Mouse (Mus musculus) heart, postnatal 14 days (tissue): ENCODE data around the gene Htt. TPM values are rescaled to one million over a fixed set of nuclear protein-coding genes. Genes with fewer than 3 reads are reported as not detected.

Experiments
- DNase-seq, 2 experiments: peaks; one replicate each; pipeline ENCODE4 v3.0.0; 2021 to 2022
- intact Hi-C: fragments of 180-260 bp; cut with DNase I; formaldehyde crosslinking; loops from one replicate; pipeline ENCODE4 v1.15.1; 2025
- total RNA-seq, 2 experiments: library from RNA; stranded (reverse); gene quantifications; 2 replicates each; pipeline ENCODE4 v1.2.3; 2021

Gene Htt
- total RNA-seq, 2 experiments from 2014 or later: 13.6 to 14.1 TPM

DNA sequence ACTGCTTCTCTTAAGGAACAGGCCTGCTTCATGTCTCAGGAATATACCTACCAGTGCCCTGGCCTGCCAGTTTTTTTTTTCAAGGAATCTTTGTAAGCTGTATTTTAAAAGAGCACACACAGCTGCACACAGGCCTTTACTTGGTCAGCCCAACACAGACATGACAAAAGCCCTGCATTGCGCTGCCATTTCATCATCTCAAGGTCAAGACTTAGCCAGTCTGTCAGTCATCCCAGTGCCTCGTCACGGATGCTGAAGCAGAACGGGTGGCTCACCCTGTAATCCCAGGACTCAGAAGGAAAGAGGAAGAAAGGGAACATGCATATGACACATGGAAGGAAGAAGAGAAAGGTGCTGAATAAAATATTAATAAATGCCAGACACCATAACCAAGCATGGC is 166.1 kb downstream of the Htt start:
- intact Hi-C loops: no loop called here

DNA sequence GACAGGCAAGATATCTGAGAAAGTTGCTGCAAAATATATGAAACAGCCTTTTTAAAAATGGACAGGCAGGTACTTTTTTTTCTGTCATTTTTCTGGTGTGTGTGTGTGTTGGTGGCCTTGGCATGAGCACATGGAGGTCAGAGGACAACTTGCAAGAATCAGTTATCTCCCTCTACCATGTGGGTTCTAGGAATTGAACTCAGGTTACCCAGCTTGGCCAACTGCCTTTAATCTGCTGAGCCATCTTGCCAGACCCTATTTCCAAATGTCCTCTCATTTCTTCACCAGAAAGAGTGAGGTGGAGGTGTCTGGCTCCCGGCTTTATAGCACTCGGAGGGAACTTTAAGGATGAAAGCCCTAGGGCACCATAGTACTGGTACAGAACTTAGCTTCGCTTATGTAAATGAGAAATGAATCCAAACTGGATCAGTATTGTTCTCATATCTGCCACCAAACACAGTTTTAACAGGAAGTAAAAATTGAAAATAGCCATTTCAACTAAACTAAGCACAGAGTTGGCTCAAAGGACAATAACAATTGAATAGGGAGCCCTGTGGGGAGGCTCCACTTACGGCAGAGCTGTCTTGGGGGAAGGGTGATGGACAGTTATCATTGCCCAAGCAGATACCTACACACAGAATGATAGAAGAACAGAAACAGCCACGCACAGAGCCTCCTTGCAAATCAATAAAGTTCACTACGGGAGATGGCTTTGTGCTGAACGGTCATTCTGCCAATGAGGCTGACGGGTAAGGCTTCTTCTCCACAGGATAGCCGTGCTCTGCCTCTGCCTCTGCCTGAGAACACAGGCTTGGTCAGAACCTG is 168.8 kb downstream of the Htt start:
- intact Hi-C loops: no loop called here
- DNase-seq: no peak

More for the DNA sequence above, 166.1 kb downstream of the Htt start:
- no peak for DNase-seq

DNA sequence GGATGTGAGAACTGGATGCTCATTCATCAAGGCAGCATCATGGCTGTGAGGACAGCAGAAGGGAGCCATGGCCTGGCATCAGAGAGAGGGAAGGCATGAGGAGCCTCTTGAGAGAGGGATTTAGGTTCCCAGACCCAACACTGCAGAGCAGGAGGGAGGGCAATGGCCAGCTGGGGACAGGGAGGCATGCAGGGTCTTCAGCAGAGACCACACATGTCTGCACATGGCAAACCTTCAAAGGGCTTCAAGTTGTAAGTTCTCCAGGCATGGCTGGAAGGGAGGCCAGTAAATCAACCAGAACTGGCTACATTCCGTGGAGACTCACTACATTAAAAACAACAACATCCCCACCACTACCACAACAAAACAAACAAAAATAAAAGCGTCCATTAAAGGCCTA is 169.6 kb downstream of the Htt start:
- intact Hi-C loops: no loop called here

DNA sequence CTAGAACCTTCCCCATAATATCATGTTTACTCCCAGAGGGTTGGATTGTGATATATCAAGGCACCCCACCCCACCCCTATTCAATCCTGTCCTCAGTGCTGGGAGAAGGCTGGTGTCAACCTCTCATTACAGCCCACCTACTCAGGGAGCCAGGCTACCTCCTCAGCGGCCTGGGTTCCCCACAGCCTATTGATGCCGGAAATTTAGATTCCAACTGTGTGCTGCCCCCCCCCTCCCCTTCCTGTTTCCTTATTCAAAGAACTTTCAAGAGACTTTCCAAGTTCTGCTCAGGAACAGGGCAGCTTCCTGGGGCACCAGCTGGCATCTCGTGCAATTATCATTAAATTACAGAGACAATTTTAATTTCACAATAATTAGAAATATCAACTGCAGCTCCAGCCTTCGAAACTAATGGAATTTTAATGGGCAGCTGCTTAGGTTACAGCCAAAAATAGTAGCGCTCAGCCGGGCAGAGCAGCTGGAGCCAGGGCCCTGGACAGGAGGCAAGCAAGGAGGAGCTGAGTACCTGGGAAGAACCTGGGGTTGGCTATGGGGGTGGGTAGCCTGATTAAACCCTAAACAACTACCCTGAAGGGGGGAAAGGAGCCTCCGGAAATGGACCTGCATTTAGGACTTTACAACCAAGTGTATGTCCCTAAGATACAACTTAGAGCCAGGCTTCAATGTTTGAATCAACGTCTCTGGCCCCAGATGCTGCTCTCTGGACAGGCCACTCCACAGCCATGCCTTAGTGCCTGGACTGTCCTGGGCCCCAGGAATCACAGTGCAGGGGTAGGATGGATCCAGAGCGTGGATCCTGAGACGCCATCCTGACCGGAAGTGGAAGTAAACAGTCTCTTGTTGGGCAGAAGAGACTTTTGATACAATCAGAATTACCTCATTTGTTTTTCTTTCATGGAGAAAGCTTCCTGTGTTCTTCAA is 170.2 kb downstream of the Htt start:
- no peak for DNase-seq
- intact Hi-C loops: no loop called here

More for the DNA sequence above, 169.6 kb downstream of the Htt start:
- no peak for DNase-seq

DNA sequence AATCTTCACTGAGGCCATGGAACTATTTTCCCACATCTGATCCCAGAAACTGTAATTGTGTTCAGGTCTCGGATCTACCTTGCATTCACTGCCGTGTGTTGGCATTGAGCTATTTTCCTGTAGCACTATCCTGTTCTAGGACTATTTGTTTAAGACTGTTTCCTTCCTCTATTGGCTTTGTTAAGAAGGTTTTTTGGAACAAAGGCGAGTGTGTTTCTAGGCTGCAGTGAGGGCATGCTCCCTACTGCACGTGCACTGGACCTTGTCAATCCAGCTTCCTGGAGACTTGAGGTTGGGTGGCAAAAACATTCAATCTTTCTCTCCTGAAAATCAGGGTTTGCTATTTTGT is 170.9 kb downstream of the Htt start:
- intact Hi-C loops: no loop called here
- no peak for DNase-seq

DNA sequence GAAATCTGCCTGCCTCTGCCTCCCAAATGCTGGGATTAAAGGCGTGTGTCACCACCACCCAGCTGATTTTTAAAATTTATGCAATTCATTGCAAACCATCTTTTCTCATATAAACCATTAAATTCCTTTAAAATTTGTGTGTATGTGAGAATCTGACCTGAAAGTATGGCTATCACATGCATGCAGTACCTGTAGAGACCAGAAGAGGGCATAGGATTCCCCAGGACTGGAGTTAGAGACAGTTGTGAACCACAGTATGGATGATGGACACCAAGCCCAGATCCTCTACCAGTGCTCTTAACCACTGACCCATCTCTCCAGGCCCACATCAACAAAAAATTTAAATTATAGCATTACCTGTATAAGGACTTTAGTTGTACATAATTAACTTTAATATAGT is 171.9 kb downstream of the Htt start:
- DNase-seq: no peak
- intact Hi-C loops: no loop called here

DNA sequence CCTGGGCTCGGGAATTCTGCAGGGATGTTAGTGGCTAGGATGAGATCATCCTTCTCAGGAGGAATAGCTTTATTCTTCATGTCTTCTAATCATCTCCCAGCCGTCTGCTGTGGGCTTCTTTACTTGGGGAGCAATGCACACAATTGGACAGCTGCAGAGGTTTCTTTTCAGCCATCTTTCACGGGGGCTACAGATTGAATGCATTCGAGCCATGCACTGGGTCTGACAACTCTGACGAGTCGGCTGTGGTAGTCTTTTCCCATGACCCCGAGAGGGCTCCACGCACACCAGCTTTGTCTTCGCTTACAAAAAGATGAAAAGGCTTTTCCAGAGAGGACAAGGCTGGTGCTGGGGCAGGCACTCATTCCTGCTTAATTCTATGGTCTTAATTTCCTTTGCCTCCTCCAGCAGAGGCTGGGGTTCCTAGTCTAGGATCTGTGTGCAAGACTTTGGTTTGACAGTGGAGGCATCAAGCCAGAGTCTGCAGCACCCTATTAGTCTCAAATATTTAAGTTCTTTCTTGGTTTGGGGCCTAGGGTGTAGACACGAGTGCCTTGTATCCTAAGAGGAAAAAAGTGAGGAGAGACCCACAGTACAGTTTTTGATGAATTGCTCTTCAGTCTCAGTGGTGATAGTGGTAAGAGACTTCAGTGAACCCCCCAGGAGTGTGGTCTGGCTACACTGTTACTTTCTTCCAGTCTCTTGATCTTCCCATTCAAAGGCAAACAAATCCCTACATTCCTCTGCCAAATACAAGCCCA is 180.3 kb downstream of the Htt start:
- no peak for DNase-seq
- intact Hi-C loops: no loop called here

DNA sequence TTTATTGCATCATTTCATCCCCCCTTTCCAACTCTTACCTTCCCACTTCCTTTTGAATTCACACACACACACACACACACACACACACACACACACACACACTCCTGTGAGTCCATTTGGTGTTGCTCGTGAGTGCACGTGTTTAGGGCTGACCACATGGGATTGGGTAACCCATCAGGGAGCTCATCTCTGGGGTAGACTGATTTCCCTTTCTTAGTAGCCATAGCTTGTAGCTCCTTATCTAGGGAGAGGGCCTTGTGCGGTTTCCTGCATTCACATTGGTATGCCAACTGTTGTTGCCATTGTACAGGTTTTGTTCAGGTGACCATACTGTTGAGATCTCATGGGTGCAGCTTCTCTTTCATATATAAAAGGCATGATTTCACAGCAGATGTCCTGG is 181.9 kb downstream of the Htt start:
- DNase-seq: no peak

DNA sequence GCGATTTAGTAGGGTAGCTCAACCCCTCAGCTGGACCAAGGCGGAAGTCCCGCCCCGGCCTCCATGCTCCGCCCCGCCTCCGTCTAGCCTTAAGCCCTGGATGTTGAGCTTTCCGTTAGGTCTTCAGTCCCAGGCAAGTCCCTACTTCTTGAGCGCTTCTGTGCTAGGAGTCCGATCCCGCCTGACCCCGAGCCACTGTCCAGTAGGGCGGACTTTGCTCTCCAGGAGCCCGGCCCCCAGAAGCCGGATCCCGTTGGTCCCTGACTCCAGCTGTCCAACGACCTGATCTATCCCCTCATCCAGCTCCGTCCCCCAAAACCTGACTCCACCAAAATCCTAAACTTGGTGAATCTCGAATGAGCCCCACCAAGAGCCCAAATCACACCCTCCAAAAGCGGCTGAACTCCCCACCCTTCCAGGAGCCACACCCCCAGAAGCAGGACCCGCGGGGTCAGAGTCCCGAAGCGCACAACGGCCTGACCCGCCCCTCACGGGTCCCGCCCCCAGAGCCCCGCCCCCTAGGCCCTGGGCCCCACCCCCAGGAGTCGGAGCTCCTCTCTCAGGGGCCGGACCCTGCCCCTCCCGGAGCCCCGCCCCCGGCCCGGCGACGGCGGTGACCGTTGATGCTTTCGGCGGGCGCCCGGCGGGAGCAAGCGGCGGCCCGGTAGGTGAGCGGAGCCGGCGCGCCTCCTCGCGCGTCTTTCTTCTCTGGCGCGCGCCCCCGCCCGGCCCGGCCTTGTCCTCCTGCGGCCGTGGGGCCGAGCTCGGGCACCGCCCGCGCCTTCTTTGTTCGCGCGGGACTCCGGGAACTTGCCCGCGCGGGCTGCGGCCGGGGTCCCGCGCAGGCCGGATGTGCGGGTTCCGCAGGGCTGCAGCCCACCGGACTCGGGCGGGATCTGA is 187.6 kb downstream of the Htt start, which contains the start of gene Rgs12:
Gene Rgs12, plus strand, starts transcription at position 585 of the 900 bp plus-strand sequence.
- intact Hi-C loops: no loop called here
- peak; percentile 89 to 92 for DNase-seq

More for the DNA sequence above, 181.9 kb downstream of the Htt start:
- intact Hi-C loops: no loop called here

DNA sequence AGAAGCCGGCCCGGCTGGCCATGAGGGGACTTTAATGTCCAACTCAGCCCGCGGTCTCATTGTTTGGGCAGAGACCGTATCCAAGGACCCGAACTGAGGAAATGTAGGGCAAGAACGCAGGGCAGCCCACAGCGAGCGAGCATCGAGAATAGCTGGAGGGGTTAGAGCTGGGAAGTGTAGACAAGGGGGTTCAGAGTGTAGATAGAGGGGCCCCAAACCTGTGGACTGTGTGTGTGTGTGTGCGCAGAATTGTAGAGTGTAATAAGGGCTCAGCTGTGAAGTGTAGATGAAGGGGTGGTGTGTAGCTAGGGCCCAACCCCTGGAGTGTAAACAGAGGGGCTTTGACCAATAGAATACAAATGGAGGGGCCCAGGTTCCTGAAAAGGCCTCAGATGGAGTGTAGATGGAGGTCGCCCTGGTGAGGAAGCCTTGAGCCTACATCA is 188.2 kb downstream of the Htt start:
- intact Hi-C loops: no loop called here
- no peak for DNase-seq

DNA sequence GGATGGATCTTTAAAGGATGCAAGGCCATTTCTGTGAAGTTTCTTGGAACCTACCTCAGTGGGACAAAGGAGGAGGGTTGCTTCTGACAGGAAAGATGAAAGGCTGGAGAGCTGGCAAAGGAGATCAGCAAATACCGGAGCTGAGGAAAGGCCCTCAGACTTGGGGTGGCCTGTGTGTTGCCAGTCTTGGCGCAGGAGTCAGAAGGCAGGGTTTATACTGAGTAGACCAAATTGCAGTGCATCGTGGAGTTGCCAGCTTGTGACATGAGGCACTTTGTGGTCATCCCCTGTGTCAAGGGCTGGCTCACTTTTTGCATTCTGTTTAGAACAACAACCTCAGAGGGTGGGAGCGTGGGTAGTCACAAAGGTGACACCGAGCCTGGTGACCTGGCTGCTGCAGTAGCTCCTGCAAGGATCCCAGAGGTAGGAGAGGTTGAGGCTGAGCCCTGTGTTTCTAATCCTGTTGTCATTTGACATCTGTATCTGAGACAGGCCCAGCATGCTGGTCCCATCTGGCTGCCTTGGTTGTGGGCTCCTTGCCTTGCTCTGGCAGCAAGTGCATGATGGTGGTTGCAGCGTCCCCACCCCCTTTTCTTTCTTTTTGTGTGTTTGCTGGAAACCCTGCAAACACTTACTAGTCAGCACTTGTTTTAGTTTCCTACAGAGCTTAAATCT is 189.1 kb downstream of the Htt start:
- intact Hi-C loops: no loop called here
- DNase-seq: no peak

DNA sequence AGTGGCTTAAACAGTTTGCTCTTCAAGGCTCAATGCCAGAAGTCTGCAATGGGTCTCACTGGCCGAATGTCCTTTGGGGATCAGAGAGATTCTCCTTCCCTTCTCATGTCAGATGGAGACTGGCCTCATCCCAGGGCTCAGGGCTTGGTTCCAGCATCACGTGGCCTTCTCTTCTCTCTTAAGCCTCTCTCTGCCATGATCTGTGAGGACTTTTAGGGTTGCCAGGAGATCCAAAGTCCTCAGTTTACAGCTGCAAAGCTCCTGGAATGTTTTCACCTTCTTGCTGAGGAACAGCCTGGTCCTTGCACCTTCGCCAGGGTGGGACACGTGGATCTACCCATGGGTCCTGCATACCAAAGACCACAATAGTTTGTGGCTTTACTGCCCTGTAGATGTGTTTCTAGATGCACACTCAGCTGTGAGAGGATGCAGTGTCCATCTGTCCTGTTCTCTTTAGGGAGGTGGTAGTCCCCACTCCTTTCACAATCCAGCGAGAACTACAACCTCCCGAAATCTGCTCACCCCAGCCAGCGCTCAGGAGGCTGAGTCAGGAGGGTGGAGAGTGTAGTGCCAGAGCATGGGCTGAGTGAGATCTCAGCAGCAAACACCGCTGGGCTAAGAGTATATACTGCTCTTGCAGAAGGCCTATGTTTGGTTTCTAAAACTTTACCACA is 189.8 kb downstream of the Htt start:
- DNase-seq: peak; percentile 56 to 71
- intact Hi-C loops: no loop called here

DNA sequence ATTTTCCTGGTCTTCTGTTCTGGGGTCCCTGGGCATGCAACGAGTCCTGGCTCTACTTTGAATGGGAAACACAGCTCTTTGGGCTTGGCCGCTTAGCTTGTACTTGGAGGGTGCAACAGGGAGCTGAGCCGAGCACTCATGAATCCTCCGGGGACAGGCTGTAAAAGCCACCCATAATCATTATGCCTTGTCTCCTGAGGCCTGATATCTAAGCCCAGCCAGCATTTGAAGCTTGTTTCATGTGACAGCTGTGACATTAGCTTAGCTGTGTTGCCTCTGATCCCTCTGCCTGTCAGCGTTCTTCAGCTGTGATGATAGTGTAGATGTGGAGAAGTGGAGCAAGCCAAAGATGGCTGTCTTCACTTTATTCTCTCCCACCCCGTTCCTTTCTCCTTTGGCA is 193.0 kb downstream of the Htt start:
- DNase-seq: no peak
- intact Hi-C loops: no loop called here

DNA sequence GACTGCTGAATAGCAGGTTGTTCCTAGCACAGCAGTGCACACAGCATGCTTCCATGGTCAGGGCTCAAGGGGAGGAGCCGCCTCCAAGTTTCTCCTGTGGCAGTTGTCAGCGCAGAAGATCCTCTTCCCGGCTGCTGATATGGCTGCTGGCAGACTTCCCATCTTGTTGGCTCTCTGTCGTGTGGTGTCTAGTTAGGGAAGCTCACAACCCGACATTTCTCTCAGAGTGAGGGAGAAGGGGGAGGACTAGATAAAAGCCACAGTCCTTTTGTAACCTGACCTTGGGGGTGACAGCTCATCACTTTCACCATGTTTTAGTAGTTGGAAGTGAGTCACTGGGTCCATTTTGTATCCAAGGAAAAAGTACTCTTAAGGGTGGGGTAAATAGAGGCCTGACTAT is 194.1 kb downstream of the Htt start:
- peak in 1 of 2 experiments; percentile 34 for DNase-seq
- intact Hi-C loops: no loop called here

DNA sequence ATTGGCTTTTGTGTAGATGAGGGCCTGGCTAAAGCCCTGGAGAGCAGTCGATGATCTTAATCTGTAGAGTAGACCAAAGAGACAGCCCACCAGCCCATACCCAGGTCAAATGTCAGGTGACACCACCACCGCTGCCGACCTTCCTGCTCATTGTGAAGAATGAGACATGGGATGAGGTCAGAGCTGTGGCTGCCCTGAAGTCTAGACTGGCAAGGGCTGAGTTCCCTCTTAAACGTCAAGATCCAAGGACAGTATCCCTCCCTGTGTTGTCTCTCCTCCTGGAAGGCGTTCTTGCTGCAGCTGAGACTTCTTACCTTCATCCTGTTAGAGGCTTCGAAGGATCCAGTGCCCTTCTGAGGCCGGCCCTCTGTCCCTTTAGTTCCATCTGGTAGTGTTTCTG is 194.6 kb downstream of the Htt start:
- no peak for DNase-seq
- intact Hi-C loops: no loop called here

DNA sequence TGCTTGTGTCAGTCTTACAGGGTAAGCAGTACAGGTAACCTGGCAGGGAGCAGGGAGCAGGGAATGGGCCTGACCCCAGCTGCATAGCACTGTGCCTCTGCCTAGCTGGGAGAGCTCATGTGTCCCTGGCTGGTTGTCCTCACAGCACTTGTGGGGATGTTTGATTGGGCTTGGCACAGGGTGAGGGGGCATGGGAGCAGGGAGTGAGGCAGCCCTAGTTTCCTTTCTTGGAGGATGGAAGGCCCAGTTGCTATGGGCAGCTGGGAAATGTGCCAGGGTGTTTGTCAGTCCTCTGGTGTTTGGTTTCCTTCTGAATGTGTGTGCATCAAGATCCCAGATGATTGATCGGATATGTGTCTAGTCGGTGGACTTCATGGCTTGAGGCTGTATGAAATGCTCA is 195.5 kb downstream of the Htt start:
- intact Hi-C loops: no loop called here
- no peak for DNase-seq

DNA sequence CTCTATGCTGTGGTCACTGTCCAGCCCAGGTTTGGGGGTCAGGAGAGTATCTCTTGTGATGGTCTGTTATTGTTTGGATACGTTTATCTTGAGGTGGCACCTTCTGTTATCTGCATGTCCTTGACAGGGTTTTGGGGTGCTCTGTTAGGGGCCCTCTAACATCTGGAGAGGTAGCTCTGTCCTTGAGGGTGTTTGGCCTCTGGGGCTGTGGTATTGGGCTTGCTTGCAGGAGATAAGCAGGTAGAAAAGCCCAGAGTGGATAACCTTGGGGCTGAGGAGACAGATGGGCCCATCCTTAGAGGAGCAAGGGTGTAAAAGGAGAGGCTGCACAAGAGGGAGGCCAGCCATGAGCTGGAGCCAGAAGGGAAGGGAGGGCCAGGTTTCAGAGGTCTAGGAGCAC is 198.5 kb downstream of the Htt start:
- intact Hi-C loops: no loop called here
- DNase-seq: no peak
